Mouse (Mus musculus) urinary bladder, postnatal 25 days (tissue): Measurements from ENCODE around the gene Ubr1.
"Not testable (repeated sequence)": the region's sequence is repeated elsewhere in the genome, so short reads cannot be mapped to it uniquely, and the experiment has no call there.

Experiments used
- DNase-seq: peaks from one replicate; pipeline ENCODE4 v3.0.0; 2022; ENCODE audit warnings: low spot score

Ubr1 gene

GRCm38 (mm10) chr2:120976308-120976707 lies 5.8 kb upstream of the Ubr1 start:
- DNase-seq = no peak

GRCm38 (mm10) chr2:120972964-120973363 lies 2.4 kb upstream of the Ubr1 start:
- DNase-seq = no peak

GRCm38 (mm10) chr2:120972257-120972656 lies 1.7 kb upstream of the Ubr1 start:
- not testable (repeated sequence) for DNase-seq

- DNase-seq = no peak
These were observed 1.3 kb upstream of the Ubr1 start for GRCm38 (mm10) chr2:120971766-120972165.

- DNase-seq = peak; percentile 12
These were observed 423 bp downstream of the Ubr1 start for GRCm38 (mm10) chr2:120970045-120970539.

GRCm38 (mm10) chr2:120965486-120965885 lies 5.0 kb downstream of the Ubr1 start:
- DNase-seq = no peak

- DNase-seq = no peak
These were observed 7.4 kb downstream of the Ubr1 start for GRCm38 (mm10) chr2:120963110-120963509.

GRCm38 (mm10) chr2:120960261-120960660 lies 10.3 kb downstream of the Ubr1 start:
- DNase-seq = no peak

- DNase-seq = no peak
These were observed 10.7 kb downstream of the Ubr1 start for GRCm38 (mm10) chr2:120959827-120960226.

- no peak for DNase-seq
These were observed 11.2 kb downstream of the Ubr1 start for GRCm38 (mm10) chr2:120959363-120959762.

- no peak for DNase-seq
These were observed 18.2 kb downstream of the Ubr1 start for GRCm38 (mm10) chr2:120952176-120952938.

- no peak for DNase-seq
These were observed 19.3 kb downstream of the Ubr1 start for GRCm38 (mm10) chr2:120951208-120951607.

GRCm38 (mm10) chr2:120933038-120933437 lies 37.5 kb downstream of the Ubr1 start:
- DNase-seq = no peak

GRCm38 (mm10) chr2:120909556-120909955 lies 61.0 kb downstream of the Ubr1 start:
- no peak for DNase-seq

- DNase-seq = no peak
These were observed 74.2 kb downstream of the Ubr1 start for GRCm38 (mm10) chr2:120896361-120896760.

- no peak for DNase-seq
These were observed 82.9 kb downstream of the Ubr1 start for GRCm38 (mm10) chr2:120887601-120888000.

- DNase-seq = no peak
These were observed 97.3 kb downstream of the Ubr1 start for GRCm38 (mm10) chr2:120873192-120873591.

- DNase-seq = no peak
These were observed 98.8 kb downstream of the Ubr1 start for GRCm38 (mm10) chr2:120871447-120872336.

GRCm38 (mm10) chr2:120867336-120867735 lies 103.2 kb downstream of the Ubr1 start:
- peak; percentile 16 for DNase-seq

GRCm38 (mm10) chr2:120866561-120866960 lies 104.0 kb downstream of the Ubr1 start:
- DNase-seq = peak; percentile 37

GRCm38 (mm10) chr2:120863389-120863788 lies 107.1 kb downstream of the Ubr1 start:
- DNase-seq = no peak

- DNase-seq = no peak
These were observed 109.8 kb downstream of the Ubr1 start for GRCm38 (mm10) chr2:120860699-120861098.

GRCm38 (mm10) chr2:120858131-120858530 lies 112.4 kb downstream of the Ubr1 start:
- no peak for DNase-seq
